Mouse (Mus musculus) kidney, adult 2 months (tissue): ENCODE results near the gene 1700001O22Rik.

ENCODE experiments used
- CTCF ChIP-seq: fragments of 200-500 bp; conservative IDR thresholded peaks from 2 replicates; pipeline ENCODE4 v1.5.1; 2011; ENCODE audit warnings: low read depth, mild to moderate bottlenecking, control low read depth, low read length, moderate library complexity, mixed read lengths; ENCODE audit not compliant: insufficient read depth, insufficient read length
- POLR2A ChIP-seq: fragments of 200-500 bp; IDR thresholded peaks from one replicate; pipeline ENCODE4 v1.6.1; 2011; ENCODE audit warnings: low read depth, low read length, control low read depth

- no peak for TF ChIP-seq CTCF
- no peak for TF ChIP-seq POLR2A
Observed at GRCm38 (mm10) chr2:30756962-30757715, 46.3 kb downstream of the 1700001O22Rik start.
